9 mouse cellular contexts compared by ENCODE assay signal in genomic region chr4:155219271-155220212, GRCm38 (mm10). TPM values are rescaled to one million over a fixed set of nuclear protein-coding genes. Genes with fewer than 3 reads are reported as not detected.
A peak's percentile ranks its signal among the peaks of the same experiment; 100 is the strongest.
DNase-seq lines count a peak whose midpoint lies in the region; ATAC-seq lines count a peak whose summit lies in the region.
"Had no signal": no experiment of that assay in that cellular context is flagged by ENCODE, and none has a peak within 500 bp of the region (broad histone marks: within the 10 kb centered on the region; RNA-seq: fewer than 3 reads in every experiment).

No protein-coding gene starts in this region.

- peaks cover 7% of the 10 kb centered on the region; the same call in 1 of the 2 replicates for H3K9me3 ChIP-seq in erythroblast, embryonic 14.5 days (ENCODE audit: control insufficient read depth, low read length)
- H3K9me3 ChIP-seq in forebrain, embryonic 14.5 days (replicated peaks; ENCODE audit: control insufficient read depth, low read length): no peaks in the 10 kb centered on the region
- H3K9me3 ChIP-seq in liver, embryonic 15.5 days (replicated peaks): no peaks in the 10 kb centered on the region
- H3K9me3 ChIP-seq: G1E had no signal

- H3K4me3 ChIP-seq in erythroblast, embryonic 14.5 days (replicated peaks): peak overlapping the region; percentile 61
- peak overlapping the region; percentile 80 for H3K4me3 ChIP-seq in forebrain, embryonic 14.5 days (ENCODE audit: low read depth, low read length)
- H3K4me3 ChIP-seq in liver, embryonic 15.5 days (replicated peaks): peak overlapping the region; percentile 66

- peaks cover 44% of the 10 kb centered on the region for H3K4me1 ChIP-seq in erythroblast, embryonic 14.5 days (ENCODE audit: control insufficient read depth)
- H3K4me1 ChIP-seq in forebrain, embryonic 14.5 days (ENCODE audit: control insufficient read depth, insufficient read depth, low read length): peaks cover 63% of the 10 kb centered on the region
- peaks cover 90% of the 10 kb centered on the region for H3K4me1 ChIP-seq in liver, embryonic 15.5 days (replicated peaks)

- no peaks in the 10 kb centered on the region; the same call in 1 of the 2 replicates for H3K36me3 ChIP-seq in erythroblast, embryonic 14.5 days (ENCODE audit: control insufficient read depth)
- H3K36me3 ChIP-seq in forebrain, embryonic 14.5 days (ENCODE audit: control insufficient read depth, insufficient read depth, low read length): no peaks in the 10 kb centered on the region
- H3K36me3 ChIP-seq in liver, embryonic 15.5 days (replicated peaks): no peaks in the 10 kb centered on the region

- H3K4me2 ChIP-seq in forebrain, embryonic 14.5 days (ENCODE audit: low read length): peak overlapping the region; percentile 99
- peak overlapping the region; percentile 92 for H3K4me2 ChIP-seq in liver, embryonic 15.5 days

- 68% methylated on average over 12 of the region's 12 CpGs for WGBS in forebrain, embryonic 14.5 days
- 24% methylated on average over 12 of the region's 12 CpGs for WGBS in liver, embryonic 15.5 days (ENCODE audit: insufficient replicate concordance)

- H3K27me3 ChIP-seq in erythroblast, embryonic 14.5 days (ENCODE audit: control insufficient read depth): peaks cover 53% of the 10 kb centered on the region
- H3K27me3 ChIP-seq in forebrain, embryonic 14.5 days (replicated peaks; ENCODE audit: control insufficient read depth, insufficient read depth, low read length): no peaks in the 10 kb centered on the region
- H3K27me3 ChIP-seq in liver, embryonic 15.5 days: peaks cover 61% of the 10 kb centered on the region

- peak overlapping the region; percentile 93 for H3K9ac ChIP-seq in forebrain, embryonic 14.5 days (ENCODE audit: low read length)
- peak overlapping the region; percentile 1; the same call in 1 of the 2 replicates for H3K9ac ChIP-seq in liver, embryonic 15.5 days

- intact Hi-C loops in gastrocnemius, postnatal 36 days (cut with DNase I): no loop called here

- DNase-seq in 3T3-L1 (ENCODE audit: low read depth, low spot score): peak; percentile 53
- DNase-seq in forebrain, embryonic 14.5 days (ENCODE audit: low spot score): no peak
- DNase-seq in adrenal gland, postnatal 4 days (ENCODE audit: low spot score in 2 of 2): no peak
- DNase-seq in gastrocnemius, postnatal 36 days: no peak
- no peak for DNase-seq in spleen, postnatal 14 days (ENCODE audit: low spot score in 2 of 2)

- no peak for ATAC-seq in erythroblast, adult 5-6 weeks (replicated peaks; ENCODE audit: low FRiP score, poor library complexity, severe bottlenecking)
- ATAC-seq in forebrain, embryonic 14.5 days: no peak
- ATAC-seq in liver, embryonic 15.5 days (ENCODE audit: insufficient read depth): no peak

- H3K27ac ChIP-seq in forebrain, embryonic 14.5 days (ENCODE audit: low read depth, low read length): no peak overlapping the region; the same call in 1 of the 2 replicates
- H3K27ac ChIP-seq in liver, embryonic 15.5 days (replicated peaks): no peak overlapping the region

RNA-seq across cellular contexts. Expression of gene Ski, which starts 2.9 kb away (rescaled TPM):
- polyA plus RNA-seq in erythroblast, embryonic 14.5 days (2012): 0.43 and 0.57 TPM in 2 replicates
- 8.8 and 10.8 TPM in 2 replicates for total RNA-seq in erythroblast, adult 5-6 weeks (2015; ENCODE audit: low replicate concordance)
- total RNA-seq in erythroblast, adult 5-6 weeks (2017; ENCODE audit: low replicate concordance): 2.8 and 3.4 TPM in 2 replicates
- 16.2 and 17.1 TPM in 2 replicates for polyA plus RNA-seq in forebrain, embryonic 14.5 days (2014; fragmentation: Nextera tagmentation; extraction: Ambion mirVana)
- 2.1 and 2.6 TPM in 2 replicates for polyA plus RNA-seq in liver, embryonic 15.5 days (2015; fragmentation: Nextera tagmentation; extraction: Ambion mirVana)
- 100 to 1,000 TPM; 106 to 111 TPM for total RNA-seq in adrenal gland, postnatal 4 days (2021)
- total RNA-seq in gastrocnemius, postnatal 36 days (2021): 10 to 100 TPM; 28.7 to 30.2 TPM

RNA-seq across cellular contexts. Expression of gene Faap20, which starts 30.1 kb away (rescaled TPM):
- 0.51 and 0.61 TPM in 2 replicates for polyA plus RNA-seq in erythroblast, embryonic 14.5 days (2012)
- total RNA-seq in erythroblast, adult 5-6 weeks (2015; ENCODE audit: low replicate concordance): 5.4 and 8.1 TPM in 2 replicates
- 2.9 and 3.5 TPM in 2 replicates for total RNA-seq in erythroblast, adult 5-6 weeks (2017; ENCODE audit: low replicate concordance)
- polyA plus RNA-seq in forebrain, embryonic 14.5 days (2014; fragmentation: Nextera tagmentation; extraction: Ambion mirVana): 81.2 and 87.4 TPM in 2 replicates
- 18.2 and 19.7 TPM in 2 replicates for polyA plus RNA-seq in liver, embryonic 15.5 days (2015; fragmentation: Nextera tagmentation; extraction: Ambion mirVana)
- total RNA-seq in adrenal gland, postnatal 4 days (2021): 10 to 100 TPM; 54.9 to 56.3 TPM
- 1 to 10 TPM; 3.1 to 4.7 TPM for total RNA-seq in gastrocnemius, postnatal 36 days (2021)

Comparison
In these comparisons a context has a peak if more than half of its experiments do, and no peak if none do; other contexts are left out.
1. RNA of gene Faap20, which starts 30.1 kb away (total RNA-seq): 54.9 to 56.3 TPM in adrenal gland, postnatal 4 days; 2.9 to 8.1 TPM in erythroblast, adult 5-6 weeks and 3.1 to 4.7 TPM in gastrocnemius, postnatal 36 days; every median in the first group is over 4 times any median in the second.
2. Peak in every context shown above with its lines, with median percentiles within 50 percentile points of each other: H3K4me3 ChIP-seq.